Mouse (Mus musculus): ENCODE results near the gene Gmppb. TPM values are rescaled to one million over a fixed set of nuclear protein-coding genes. Genes with fewer than 3 reads are reported as not detected.

The Gmppb gene
- polyA plus RNA-seq, 1 experiment from 2014 or later: 146 TPM

- no peak for ATAC-seq
- TF ChIP-seq CTCF (IDR thresholded peaks at IDR 0.05; ENCODE audit: low read depth): no peak
- no peak overlapping the region for H3K27ac ChIP-seq (ENCODE audit: low read depth, low read length)
- H3K9ac ChIP-seq (ENCODE audit: low read depth, low read length): no peak overlapping the region
- no peak overlapping the region for H3K4me3 ChIP-seq (ENCODE audit: low read depth, low read length)
- no peaks in the 10 kb centered on the region for H3K27me3 ChIP-seq (replicated peaks; ENCODE audit: control insufficient read depth, insufficient read depth, low read length)
- H3K4me1 ChIP-seq (replicated peaks; ENCODE audit: control insufficient read depth, insufficient read depth, low read length): no peaks in the 10 kb centered on the region
- H3K9me3 ChIP-seq (ENCODE audit: control insufficient read depth): no peaks in the 10 kb centered on the region
- 95% methylated on average over 9 of the region's 9 CpGs for WGBS
- H3K4me2 ChIP-seq (replicated peaks; ENCODE audit: low read depth): no peak overlapping the region
- peaks cover 85% of the 10 kb centered on the region for H3K36me3 ChIP-seq (ENCODE audit: control insufficient read depth, insufficient read depth)
Measured at GRCm38 (mm10) chr9:108058291-108058690, 9.2 kb downstream of the Gmppb start.

GRCm38 (mm10) chr9:108062142-108062541 lies 13.1 kb downstream of the Gmppb start:
- H3K4me1 ChIP-seq (replicated peaks; ENCODE audit: control insufficient read depth, insufficient read depth, low read length): no peaks in the 10 kb centered on the region
- peaks cover 74% of the 10 kb centered on the region for H3K36me3 ChIP-seq (ENCODE audit: control insufficient read depth, insufficient read depth)
- no peak overlapping the region for H3K4me2 ChIP-seq (replicated peaks; ENCODE audit: low read depth)
- no peak overlapping the region for H3K9ac ChIP-seq (ENCODE audit: low read depth, low read length)
- H3K4me3 ChIP-seq (ENCODE audit: low read depth, low read length): no peak overlapping the region
- H3K27ac ChIP-seq (ENCODE audit: low read depth, low read length): no peak overlapping the region; the same call in 1 of the 2 replicates
- no peaks in the 10 kb centered on the region for H3K27me3 ChIP-seq (replicated peaks; ENCODE audit: control insufficient read depth, insufficient read depth, low read length)
- WGBS: 83% methylated on average over 3 of the region's 3 CpGs
- H3K9me3 ChIP-seq (ENCODE audit: control insufficient read depth): no peaks in the 10 kb centered on the region
- no peak for TF ChIP-seq CTCF (IDR thresholded peaks at IDR 0.05; ENCODE audit: low read depth)
- ATAC-seq: no peak

GRCm38 (mm10) chr9:108063361-108063760 lies 14.3 kb downstream of the Gmppb start:
- H3K36me3 ChIP-seq (ENCODE audit: control insufficient read depth, insufficient read depth): peaks cover 62% of the 10 kb centered on the region
- no peak overlapping the region for H3K9ac ChIP-seq (ENCODE audit: low read depth, low read length)
- H3K4me2 ChIP-seq (replicated peaks; ENCODE audit: low read depth): no peak overlapping the region
- H3K4me1 ChIP-seq (replicated peaks; ENCODE audit: control insufficient read depth, insufficient read depth, low read length): no peaks in the 10 kb centered on the region
- no peaks in the 10 kb centered on the region for H3K9me3 ChIP-seq (ENCODE audit: control insufficient read depth)
- 87% methylated on average over 12 of the region's 12 CpGs for WGBS
- no peak overlapping the region for H3K4me3 ChIP-seq (ENCODE audit: low read depth, low read length)
- no peak for TF ChIP-seq CTCF (IDR thresholded peaks at IDR 0.05; ENCODE audit: low read depth)
- no peak for ATAC-seq
- no peaks in the 10 kb centered on the region for H3K27me3 ChIP-seq (replicated peaks; ENCODE audit: control insufficient read depth, insufficient read depth, low read length)
- no peak overlapping the region for H3K27ac ChIP-seq (ENCODE audit: low read depth, low read length)

- peak; percentile 87 for TF ChIP-seq CTCF (IDR thresholded peaks at IDR 0.05; ENCODE audit: low read depth)
- H3K4me3 ChIP-seq (ENCODE audit: low read depth, low read length): no peak overlapping the region
- ATAC-seq: peak; percentile 50; the same call in 1 of the 2 replicates
Measured at GRCm38 (mm10) chr9:108065491-108066011, 16.5 kb downstream of the Gmppb start.

GRCm38 (mm10) chr9:108067199-108067598 lies 18.2 kb downstream of the Gmppb start:
- H3K4me2 ChIP-seq (replicated peaks; ENCODE audit: low read depth): no peak overlapping the region
- no peak for ATAC-seq
- WGBS: 83% methylated on average over 7 of the region's 7 CpGs
- no peaks in the 10 kb centered on the region for H3K27me3 ChIP-seq (replicated peaks; ENCODE audit: control insufficient read depth, insufficient read depth, low read length)
- no peak overlapping the region for H3K4me3 ChIP-seq (ENCODE audit: low read depth, low read length)
- H3K9ac ChIP-seq (ENCODE audit: low read depth, low read length): no peak overlapping the region
- peaks cover 61% of the 10 kb centered on the region for H3K36me3 ChIP-seq (ENCODE audit: control insufficient read depth, insufficient read depth)
- H3K27ac ChIP-seq (ENCODE audit: low read depth, low read length): no peak overlapping the region
- TF ChIP-seq CTCF (IDR thresholded peaks at IDR 0.05; ENCODE audit: low read depth): peak; percentile 48
- H3K4me1 ChIP-seq (replicated peaks; ENCODE audit: control insufficient read depth, insufficient read depth, low read length): no peaks in the 10 kb centered on the region
- H3K9me3 ChIP-seq (ENCODE audit: control insufficient read depth): no peaks in the 10 kb centered on the region

More at GRCm38 (mm10) chr9:108065491-108066011, 16.5 kb downstream of the Gmppb start:
- no peaks in the 10 kb centered on the region for H3K27me3 ChIP-seq (replicated peaks; ENCODE audit: control insufficient read depth, insufficient read depth, low read length)
- no peaks in the 10 kb centered on the region for H3K4me1 ChIP-seq (replicated peaks; ENCODE audit: control insufficient read depth, insufficient read depth, low read length)
- no peak overlapping the region for H3K27ac ChIP-seq (ENCODE audit: low read depth, low read length)
- peaks cover 61% of the 10 kb centered on the region for H3K36me3 ChIP-seq (ENCODE audit: control insufficient read depth, insufficient read depth)
- 35% methylated on average over 5 of the region's 5 CpGs for WGBS
- H3K9me3 ChIP-seq (ENCODE audit: control insufficient read depth): no peaks in the 10 kb centered on the region
- H3K9ac ChIP-seq (ENCODE audit: low read depth, low read length): no peak overlapping the region
- no peak overlapping the region for H3K4me2 ChIP-seq (replicated peaks; ENCODE audit: low read depth)

- H3K4me1 ChIP-seq (replicated peaks; ENCODE audit: control insufficient read depth, insufficient read depth, low read length): no peaks in the 10 kb centered on the region
- no peak overlapping the region for H3K4me3 ChIP-seq (ENCODE audit: low read depth, low read length)
- 16% methylated on average over 8 of the region's 8 CpGs for WGBS
- H3K27ac ChIP-seq (ENCODE audit: low read depth, low read length): no peak overlapping the region
- H3K36me3 ChIP-seq (ENCODE audit: control insufficient read depth, insufficient read depth): peaks cover 54% of the 10 kb centered on the region
- no peak overlapping the region for H3K4me2 ChIP-seq (replicated peaks; ENCODE audit: low read depth)
- no peak overlapping the region for H3K9ac ChIP-seq (ENCODE audit: low read depth, low read length)
- H3K27me3 ChIP-seq (replicated peaks; ENCODE audit: control insufficient read depth, insufficient read depth, low read length): no peaks in the 10 kb centered on the region
- peak; percentile 23 for ATAC-seq
- peak; percentile 99 for TF ChIP-seq CTCF (IDR thresholded peaks at IDR 0.05; ENCODE audit: low read depth)
- H3K9me3 ChIP-seq (ENCODE audit: control insufficient read depth): no peaks in the 10 kb centered on the region
Measured at GRCm38 (mm10) chr9:108067900-108068299, 18.9 kb downstream of the Gmppb start.

Data from intestine, postnatal 0 days (tissue).